Mouse (Mus musculus) testis, postnatal 10 days (tissue): ENCODE measurements around the gene Kifap3.

ENCODE experiments used
- DNase-seq: peaks from one replicate; pipeline ENCODE4 v3.0.0; 2021; ENCODE audit warnings: low spot score

Kifap3 gene

DNA sequence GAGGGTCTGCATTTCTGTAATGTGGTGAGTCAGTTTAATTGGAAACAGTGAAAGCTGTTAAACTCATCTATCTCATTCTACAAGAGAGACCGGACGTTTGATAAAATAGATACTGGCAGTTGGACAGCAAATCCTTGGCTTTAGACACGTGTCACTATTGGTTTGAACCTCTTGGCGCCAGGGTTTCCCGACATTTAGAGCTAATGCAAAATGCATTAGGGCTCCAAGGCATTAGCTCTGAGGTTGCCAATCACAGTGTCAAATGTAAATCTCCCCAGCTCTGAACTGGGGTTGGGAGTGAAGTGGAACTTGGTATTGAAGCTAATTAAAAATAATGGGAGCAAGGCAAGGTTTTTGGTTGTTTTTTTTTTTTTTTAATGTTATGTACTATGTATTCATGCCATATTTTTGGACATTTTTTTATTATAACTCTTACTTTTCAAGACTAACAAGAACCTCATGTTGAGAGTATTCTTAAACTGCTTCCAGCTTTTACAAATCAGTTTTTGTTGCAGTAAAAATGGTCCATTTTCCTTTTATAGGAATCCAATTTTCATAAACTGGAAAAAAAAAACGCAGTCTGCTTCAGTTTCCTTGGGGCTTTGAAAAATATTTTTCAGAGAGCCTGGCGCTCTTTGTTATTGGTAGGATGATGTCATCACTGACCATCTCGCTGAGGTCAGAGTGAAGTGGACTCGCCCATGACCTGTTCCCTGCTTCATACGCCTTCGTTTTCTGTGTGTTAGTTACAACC is 114.6 kb downstream of the Kifap3 start:
- DNase-seq = no peak

DNA sequence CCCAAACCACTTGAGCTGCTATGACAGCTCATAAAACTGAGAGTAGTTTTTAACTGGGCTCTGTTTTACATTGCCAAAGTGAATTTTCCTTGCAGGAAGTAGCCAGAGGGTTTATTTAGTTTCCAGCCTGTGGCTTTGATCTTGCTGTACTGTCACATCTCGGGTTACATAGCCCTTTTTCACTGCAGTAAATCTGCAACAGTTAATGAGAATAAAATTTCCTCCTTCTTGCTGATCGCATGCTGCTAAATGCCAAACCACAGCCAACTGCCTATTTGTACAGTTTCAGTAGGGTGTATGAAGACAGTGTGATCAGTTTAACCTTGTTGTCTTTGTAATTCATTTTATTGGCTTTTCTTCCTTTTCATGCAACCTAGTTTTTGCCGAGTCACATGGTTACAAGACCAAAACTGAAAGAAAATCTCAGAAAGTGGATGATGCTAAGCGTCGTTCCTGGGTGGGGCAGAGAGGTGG is 118.9 kb downstream of the Kifap3 start:
- DNase-seq = no peak

DNA sequence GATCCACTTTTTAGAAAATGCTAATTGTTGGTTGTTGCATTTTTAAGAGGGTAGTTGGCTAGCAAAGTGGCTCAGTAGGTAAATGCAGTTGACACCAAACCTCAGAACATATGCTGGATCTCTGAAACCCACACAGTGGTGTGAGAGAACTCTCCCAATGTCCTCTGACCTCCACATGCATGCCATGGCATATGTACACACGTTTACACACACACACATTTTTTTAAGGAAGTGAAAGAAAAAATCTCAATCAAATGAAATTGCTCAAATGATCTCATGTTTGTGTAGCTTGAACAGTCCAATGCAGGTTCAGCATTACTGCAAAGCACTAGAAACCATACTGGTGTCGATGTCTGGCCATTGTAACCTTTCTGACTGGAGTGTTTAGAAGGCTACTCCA is 120.2 kb downstream of the Kifap3 start:
- DNase-seq = no peak

DNA sequence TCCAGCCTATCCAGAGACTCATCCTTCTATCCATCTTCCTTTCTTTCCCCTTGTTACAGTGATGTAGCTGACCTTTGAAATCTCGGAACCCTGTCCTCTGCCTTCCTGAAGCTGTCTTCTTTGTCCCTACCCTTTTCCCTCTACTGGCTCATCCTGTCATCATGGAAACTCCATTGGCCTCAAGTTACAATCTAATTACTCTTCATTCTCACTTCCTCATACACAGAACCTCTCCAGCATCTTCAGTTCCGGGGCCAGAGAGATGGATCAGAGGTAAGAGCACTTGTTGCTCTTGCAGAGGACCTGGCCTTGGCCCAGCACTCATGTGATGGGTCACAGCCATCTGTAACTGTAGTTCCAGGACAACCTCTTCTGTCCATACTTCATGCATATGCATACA is 120.8 kb downstream of the Kifap3 start:
- no peak for DNase-seq

DNA sequence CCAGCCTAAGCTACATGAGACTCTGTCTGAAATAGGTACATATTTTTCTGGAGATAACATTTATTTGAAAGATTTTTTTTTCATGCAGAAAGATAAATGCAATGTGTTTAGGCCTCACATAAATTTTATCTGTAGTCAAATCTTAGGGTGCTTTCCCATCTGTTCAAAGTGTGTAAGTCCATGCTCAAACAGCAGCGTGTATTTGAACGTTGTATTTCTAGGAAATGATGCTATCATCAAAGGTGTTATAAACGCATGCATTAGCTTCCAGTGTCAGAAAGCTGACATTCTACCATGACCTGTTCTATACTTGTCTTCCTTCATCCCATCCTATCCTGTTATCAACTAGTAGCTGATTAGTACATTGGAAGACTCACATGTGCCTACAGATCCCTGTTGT is 124.0 kb downstream of the Kifap3 start:
- DNase-seq = no peak

DNA sequence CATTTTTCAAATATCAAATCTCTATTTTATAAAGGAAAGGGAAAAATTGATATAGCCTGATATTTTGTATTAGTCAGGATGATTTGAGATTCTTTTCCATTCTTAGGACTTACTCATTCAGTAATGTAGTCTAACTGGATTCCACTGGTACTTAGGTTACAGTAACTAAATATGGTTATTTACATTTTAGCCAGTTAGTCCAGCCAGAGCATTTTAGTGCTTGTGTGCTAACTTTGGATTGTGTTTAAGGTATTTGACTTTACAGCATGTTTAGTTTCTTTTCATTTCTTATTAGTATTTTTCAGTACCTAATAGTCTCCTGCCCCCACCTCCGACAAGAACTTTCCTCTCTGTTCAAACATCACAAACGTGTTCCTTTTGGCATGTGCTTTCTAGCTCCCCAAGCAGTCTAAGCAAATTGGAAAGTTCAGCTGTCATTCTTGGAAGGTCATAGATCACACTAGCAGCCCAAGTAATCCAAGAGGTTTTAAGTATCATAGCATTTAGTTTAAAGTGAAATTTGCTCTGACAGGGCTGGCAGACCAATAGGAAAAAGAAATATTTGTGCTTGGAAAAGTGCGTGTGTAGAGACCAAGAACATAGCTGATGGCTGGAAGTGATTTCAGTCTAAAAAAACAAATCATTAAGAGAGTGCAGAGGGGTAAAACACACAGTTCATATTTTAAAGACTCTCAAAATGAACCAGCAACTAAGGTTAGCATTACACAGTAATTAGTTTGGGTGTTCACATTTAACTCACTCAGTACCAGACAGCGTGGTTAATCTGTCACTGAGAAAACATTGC is 127.8 kb downstream of the Kifap3 start:
- no peak for DNase-seq

DNA sequence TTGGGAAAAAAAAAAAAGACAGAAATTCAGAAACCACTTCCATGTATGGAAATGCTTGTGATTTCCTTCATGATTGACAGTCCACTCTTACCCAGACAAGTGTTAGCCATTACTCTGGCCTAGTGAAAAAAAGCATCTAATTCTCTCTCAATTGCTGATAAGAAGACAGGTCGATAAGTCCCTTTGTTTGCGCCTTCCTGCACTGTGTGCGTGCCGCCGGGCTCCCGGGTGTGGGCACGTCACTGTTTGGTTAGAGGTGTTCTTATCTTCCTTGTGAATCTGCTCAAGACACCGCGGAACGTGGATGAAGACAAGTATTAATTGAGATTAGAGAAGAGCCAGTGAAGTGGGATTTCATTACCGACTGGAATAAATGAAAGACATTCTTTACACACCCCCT is 129.0 kb downstream of the Kifap3 start:
- no peak for DNase-seq

DNA sequence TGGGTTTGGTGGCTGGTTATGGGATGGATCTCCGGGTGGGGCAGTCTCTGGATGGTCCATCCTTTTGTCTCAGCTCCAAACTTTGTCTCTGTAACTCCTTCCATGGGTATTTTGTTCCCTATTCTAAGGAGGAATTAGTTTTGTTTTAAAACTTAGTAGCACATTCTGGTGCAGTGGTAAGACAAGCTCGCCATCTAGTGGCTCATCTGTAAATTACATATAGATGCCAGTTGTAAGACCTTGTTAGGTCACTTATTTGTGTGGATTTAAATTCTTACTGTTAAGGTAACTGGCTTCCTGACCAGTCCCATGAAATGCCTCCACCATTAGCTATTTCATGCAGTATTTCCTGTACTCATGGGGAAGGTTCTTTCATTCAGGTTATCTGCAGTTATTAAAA is 131.0 kb downstream of the Kifap3 start:
- DNase-seq = no peak

DNA sequence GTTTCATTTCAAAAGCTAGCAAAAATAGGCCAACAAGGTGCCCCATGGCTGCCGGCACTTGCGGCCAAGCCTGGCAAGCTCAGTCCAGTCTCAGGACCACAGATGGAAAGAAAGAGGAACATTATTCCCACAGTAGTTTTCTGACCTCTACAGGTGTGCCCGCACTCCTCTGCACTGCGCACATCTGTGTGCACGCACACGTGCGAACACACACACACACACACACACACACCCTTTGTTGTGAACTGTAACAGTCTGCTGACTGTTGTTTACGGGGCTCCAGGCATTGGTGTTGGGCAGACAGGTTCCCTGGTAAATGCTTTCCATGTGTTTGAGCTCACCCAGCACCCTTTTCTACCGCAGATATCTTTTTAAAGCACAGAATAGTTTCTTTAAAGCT is 131.4 kb downstream of the Kifap3 start:
- no peak for DNase-seq

DNA sequence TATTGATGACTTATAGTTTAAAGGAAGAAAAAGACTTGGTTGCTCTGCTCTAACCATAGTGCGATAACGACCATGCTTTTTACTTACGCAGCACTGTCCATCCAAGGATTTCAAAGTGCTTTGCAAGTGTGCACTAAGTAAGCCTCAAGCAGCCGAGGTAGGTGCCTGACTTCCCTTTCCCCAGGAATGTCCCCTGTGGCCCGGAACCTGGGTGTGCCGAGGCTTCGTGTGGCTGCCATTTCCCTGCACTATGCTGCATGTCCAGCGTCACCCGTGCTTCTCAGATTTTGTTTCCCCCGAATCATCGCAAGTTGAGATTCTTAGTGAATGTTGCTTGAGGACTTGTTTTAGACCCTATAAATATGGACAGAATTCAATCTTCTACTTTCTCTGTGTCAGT is 132.6 kb downstream of the Kifap3 start:
- no peak for DNase-seq

DNA sequence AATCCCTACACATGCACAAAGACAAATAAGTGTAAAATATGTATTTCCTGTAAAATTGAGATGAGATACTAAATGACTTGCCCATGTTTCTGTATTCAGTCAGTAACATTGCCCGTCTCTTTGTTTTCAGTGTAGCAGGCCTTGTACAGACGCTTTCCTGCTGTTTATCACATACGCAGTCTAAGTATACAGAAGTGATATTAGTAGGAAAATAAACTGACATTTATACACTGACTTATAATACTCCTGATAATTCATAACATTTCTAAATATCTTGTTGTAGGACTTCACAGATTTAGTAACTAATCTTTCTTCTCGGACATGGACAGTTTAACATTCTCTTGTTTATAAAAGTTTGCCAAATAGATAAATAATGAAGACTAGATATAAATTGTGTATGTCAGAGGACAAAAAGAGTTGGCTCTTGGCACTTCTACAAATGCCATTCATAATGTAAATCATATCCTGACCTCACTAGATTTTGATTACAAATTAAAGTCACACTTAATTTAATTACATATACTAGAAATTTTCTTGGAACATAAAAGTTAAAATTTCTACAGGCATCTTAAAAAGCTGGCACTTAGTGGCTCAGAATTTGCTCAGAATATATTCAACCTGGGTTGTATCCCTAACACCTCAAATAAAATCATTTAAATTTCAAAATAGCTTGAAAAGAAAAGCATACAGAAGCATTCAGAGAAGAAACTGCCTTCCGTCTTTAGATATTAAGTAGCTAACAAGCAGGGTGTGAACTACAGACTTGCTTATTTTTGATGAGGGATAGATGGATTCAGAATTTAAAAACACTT is 138.2 kb downstream of the Kifap3 start:
- no peak for DNase-seq

DNA sequence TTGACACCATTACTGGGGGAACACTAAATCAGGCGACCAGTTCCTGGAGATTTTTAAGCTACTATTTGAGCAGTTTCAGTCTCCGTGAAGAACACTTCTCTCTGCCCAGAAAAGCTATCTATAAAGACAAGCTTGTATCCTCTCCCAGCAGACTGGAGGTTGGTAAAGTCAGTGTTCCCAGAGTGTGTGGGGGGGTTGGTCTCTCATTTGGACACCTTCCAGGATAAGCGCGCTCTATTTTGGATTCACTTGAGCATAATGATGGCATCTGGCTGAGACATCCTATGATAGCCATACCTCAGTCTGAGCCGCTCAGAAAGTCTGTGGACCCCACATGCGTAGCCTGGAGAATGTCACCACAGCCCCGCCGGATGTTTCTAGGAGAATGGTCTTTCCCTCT is 144.7 kb downstream of the Kifap3 start:
- no peak for DNase-seq

DNA sequence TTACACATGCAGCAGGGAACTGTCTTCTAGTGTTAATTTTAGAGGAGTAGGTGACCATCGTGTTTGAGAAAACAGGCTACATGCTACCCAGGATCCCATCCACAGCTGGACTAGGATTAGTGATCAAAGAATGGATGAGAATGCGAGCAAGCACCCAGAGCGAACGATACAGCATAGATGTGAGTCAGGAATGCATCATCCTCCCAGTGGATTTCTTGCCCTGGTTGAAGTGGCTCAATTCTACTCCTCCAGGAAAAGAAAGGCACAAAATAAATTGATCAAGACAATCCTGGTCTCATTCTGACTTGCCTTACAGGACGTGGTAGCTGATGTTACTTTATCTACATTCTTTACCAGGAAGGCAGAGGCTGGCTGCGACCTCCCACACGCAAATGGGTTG is 149.5 kb downstream of the Kifap3 start, which contains the start of gene Scyl3:
TSS of gene Scyl3 (plus strand) at position 255 of the 400 bp plus-strand sequence.
- no peak for DNase-seq

DNA sequence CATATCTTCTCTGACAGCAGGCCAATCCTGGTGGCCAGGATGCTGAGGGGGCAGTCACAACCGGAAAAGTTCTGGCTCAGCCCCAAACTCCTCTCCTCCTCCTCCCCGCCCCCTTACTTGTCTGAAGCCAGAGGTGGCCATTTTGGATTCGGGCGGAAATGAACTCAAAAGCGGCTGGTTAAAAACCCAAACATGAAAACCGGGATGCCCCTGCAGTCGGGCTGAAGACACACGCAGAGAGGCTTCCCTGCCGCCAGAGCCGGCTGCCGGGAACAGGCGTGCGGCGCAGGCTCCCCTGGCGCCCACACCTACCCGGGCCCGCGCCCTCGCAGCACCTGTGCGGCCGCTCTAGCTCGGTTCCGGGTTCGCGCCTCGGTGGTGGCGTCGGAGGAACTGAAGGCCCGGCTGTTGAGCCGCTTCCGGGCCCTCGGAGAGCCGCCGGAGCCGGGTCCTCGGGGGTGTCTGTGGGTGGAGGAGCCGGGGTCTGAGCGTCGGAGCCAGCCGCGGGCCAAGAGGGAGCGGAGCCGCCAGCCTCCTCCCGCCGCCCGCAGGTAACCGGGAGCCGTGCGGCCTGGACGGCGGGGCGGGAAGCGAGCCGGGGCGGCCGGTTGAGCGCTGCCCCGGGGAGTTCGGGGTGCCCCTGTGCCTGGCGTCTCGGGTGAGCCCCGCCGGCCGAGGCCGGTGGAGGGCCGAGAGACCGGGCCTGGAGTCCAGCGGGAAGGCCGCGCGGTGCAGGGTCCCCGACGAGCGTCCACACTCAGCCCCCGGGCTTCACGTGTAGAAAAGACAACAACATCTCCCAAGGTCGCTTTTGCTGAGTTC is 150.5 kb downstream of the Kifap3 start:
- DNase-seq = peak; percentile 94

DNA sequence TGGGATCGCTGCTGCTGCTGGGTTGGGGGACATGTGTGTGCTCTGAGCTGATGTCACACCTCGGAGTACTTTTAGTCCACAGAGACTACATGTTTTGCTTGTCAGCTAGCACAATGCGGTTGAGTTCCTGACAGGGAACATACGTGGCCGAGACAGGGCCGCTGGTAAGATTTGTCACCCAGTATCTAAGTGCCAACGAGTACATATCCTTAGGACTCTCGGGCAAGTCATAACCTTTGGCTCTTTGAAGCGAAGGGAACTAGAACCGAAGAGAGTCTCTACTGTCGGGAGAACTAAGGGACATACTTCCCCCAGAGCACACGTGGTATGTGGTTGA is 151.0 kb downstream of the Kifap3 start:
- no peak for DNase-seq

DNA sequence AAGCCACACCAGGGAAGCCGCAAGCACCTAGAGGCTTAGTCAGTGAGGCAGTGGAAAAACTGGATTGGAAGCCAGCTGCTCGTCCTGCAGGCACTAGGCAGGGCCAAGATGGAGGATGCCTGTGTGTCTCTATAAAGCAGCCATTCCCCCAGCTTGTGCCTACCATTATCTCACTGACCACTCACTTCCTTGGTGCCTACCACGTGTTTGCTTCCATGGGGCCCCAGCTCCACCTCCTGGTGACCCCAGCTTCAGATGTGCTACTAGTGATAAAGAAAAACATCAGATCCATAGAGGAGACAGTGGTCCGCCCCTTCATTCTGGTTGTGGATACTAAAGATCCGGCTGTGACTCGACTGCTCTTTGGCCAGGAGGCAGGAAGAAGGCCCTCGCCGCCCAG is 152.4 kb downstream of the Kifap3 start:
- no peak for DNase-seq

DNA sequence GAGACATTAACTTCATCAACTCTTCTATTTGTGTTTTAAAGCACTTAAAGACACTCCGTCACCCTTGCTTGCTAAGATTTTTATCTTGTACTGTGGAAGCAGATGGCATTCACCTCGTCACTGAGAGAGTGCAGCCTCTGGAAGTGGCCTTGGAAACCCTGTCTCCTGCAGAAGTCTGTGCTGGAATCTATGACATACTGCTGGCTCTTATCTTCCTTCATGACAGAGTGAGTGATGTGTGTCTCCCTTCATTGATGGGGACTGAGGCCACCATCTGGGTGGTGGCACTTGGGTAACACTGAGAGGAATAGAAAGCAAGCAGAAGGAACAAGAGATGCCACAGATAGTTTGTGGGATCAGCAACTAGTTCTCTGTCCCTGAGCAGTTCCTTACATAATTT is 155.2 kb downstream of the Kifap3 start:
- DNase-seq = no peak

DNA sequence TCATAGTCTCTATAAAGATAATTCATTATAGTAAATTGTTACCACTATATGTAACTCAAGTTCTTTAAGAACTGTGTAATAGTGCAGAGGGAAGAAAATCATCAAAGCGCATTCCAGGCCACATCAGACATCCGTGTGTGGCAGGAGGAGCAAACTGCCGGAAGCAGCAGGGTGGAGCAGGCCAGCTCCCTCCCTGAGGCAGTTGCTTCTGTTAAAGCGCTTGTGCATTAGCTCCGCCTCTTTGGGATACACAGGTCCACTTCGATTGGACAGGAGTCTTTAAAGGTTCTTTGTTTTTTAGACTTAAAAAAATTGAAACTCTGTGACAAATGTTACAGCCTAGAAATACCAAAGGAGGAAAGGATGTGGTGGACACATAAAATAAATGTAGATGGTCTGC is 162.7 kb downstream of the Kifap3 start:
- no peak for DNase-seq

DNA sequence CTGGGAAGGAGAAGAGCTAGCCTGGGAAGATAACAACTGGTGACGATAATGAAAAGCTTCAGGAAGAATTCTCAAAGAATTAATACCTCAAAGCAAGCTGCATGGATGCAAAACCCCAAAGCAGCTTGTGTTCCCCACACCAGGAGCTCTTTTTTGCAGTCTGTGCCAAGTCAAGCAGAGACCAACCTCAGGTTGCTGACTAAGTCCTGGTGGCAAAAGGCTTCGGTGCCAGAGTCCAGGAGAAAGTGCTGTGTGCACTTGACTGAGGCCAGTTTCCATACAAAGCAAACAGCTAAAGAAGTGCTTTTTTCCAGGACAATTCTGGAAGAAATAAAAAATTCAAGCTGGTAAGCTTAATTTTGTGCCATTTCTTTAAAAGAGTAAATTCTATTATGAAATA is 174.0 kb downstream of the Kifap3 start:
- no peak for DNase-seq

DNA sequence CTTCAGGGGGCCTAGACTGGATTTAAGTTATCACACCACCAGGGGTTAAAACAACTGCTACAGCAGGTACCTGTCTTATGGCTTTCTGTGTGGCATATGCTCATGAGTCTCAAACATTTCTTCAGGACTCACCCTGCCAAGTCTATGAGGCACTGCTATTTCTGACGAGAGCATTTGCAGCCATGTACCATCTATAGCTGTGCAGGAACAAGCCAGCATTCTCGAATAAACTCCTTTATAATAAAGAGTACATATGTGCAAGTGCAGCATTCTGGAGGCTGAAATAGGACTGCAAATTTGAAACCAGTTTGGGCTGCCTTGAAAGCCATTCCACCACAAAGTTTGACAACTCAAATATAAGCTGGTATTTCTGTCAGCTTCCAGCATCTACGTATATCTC is 178.7 kb downstream of the Kifap3 start:
- DNase-seq = no peak

DNA sequence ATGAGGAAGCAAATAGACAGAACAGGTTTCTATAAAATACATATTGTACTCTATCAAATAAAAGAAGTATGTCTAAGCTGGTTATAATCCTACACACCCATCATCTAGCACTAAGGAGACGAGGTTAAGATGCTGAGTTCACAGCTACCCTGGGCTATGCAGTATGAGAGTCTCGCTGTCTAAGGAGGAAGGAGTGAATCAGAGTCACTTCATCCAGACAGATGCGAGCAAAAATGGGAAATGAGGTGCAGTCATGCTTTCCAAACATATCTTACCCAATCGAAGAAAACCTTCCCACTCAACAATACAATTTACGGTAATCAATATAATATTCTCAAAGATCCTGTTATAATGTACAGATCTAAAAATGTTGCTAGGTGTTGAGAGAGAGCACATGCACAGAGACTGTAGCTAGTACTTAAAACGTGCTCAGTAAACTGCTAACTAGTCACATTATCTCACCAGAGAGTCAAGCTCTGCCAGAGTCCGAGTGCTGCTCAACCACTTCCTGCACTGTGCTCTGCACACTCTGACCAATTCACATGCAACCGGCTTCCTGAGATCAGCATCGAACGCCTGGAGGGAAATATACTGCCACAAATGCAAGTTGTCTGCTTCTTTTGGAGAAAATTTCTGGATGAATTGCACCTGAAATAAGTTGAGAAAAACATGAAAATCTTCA is 184.8 kb downstream of the Kifap3 start:
- no peak for DNase-seq
